In genomic region chr3:104189234-104189633, GRCm38 (mm10) we compare ENCODE assay signal across 20 mouse cellular contexts.
"Had no signal": no experiment of that assay in that cellular context is flagged by ENCODE, and none has a peak within 500 bp of the region (broad histone marks: within the 10 kb centered on the region; RNA-seq: fewer than 3 reads in every experiment).

No protein-coding gene starts in this region.

- H3K4me1 ChIP-seq: hindbrain, embryonic 13.5 days; hindbrain, embryonic 15.5 days; kidney, embryonic 15.5 days; limb, embryonic 10.5 days; limb, embryonic 12.5 days; liver, embryonic 13.5 days had no signal

- H3K27me3 ChIP-seq: heart, embryonic 13.5 days; heart, embryonic 15.5 days; hindbrain, embryonic 13.5 days; hindbrain, embryonic 15.5 days; kidney, embryonic 15.5 days; limb, embryonic 12.5 days; liver, embryonic 13.5 days had no signal

- H3K36me3 ChIP-seq: heart, embryonic 13.5 days; heart, embryonic 15.5 days; hindbrain, embryonic 13.5 days; hindbrain, embryonic 15.5 days; kidney, embryonic 15.5 days; limb, embryonic 10.5 days; limb, embryonic 12.5 days; liver, embryonic 13.5 days had no signal

- H3K27ac ChIP-seq: heart, adult 2 months; heart, embryonic 13.5 days; heart, embryonic 15.5 days; hindbrain, embryonic 13.5 days; hindbrain, embryonic 15.5 days; hindbrain, postnatal 0 days; kidney, embryonic 15.5 days; kidney, postnatal 0 days; left cerebral cortex, adult 2 months; limb, embryonic 10.5 days; limb, embryonic 12.5 days; liver, embryonic 13.5 days had no signal

- DNase-seq: gastrocnemius, postnatal 14 days; gastrocnemius, postnatal 36 days; heart, adult 11 months; heart, adult 2 months; heart, postnatal 14 days; heart, postnatal 36 days; kidney, adult 11 months; kidney, postnatal 14 days; liver, embryonic 13.5 days had no signal

- ATAC-seq: hindbrain, postnatal 0 days had no signal

- H3K9ac ChIP-seq: heart, embryonic 13.5 days; heart, embryonic 15.5 days; hindbrain, embryonic 13.5 days; hindbrain, embryonic 15.5 days; kidney, embryonic 15.5 days; limb, embryonic 12.5 days; liver, embryonic 13.5 days had no signal

- H3K9me3 ChIP-seq: heart, embryonic 13.5 days; heart, embryonic 15.5 days; hindbrain, embryonic 13.5 days; hindbrain, embryonic 15.5 days; kidney, embryonic 15.5 days; limb, embryonic 10.5 days; limb, embryonic 12.5 days; liver, embryonic 13.5 days had no signal

- H3K4me2 ChIP-seq: heart, embryonic 11.5 days; heart, embryonic 13.5 days; heart, embryonic 15.5 days; hindbrain, embryonic 13.5 days; hindbrain, embryonic 15.5 days; kidney, embryonic 15.5 days; limb, embryonic 12.5 days; liver, embryonic 13.5 days had no signal

- H3K4me3 ChIP-seq: heart, adult 2 months; heart, embryonic 13.5 days; heart, embryonic 15.5 days; hindbrain, embryonic 13.5 days; hindbrain, embryonic 15.5 days; kidney, embryonic 15.5 days; left cerebral cortex, adult 2 months; limb, embryonic 10.5 days; limb, embryonic 12.5 days; liver, embryonic 13.5 days had no signal
